Mouse (Mus musculus) olfactory bulb, adult 2 months (tissue): ENCODE data around the gene Slc10a6.

Experiments
- CTCF ChIP-seq: fragments of 200-500 bp; IDR thresholded peaks from 2 replicates; pipeline ENCODE4 v1.5.1; 2012; ENCODE audit warnings: low read depth, mild to moderate bottlenecking, low read length, moderate library complexity; ENCODE audit not compliant: insufficient read depth
- POLR2A ChIP-seq: fragments of 200-500 bp; IDR thresholded peaks from 2 replicates; pipeline ENCODE4 v1.6.1; 2012; ENCODE audit warnings: mild to moderate bottlenecking, low read depth, low read length, moderate library complexity; ENCODE audit not compliant: insufficient read depth

DNA sequence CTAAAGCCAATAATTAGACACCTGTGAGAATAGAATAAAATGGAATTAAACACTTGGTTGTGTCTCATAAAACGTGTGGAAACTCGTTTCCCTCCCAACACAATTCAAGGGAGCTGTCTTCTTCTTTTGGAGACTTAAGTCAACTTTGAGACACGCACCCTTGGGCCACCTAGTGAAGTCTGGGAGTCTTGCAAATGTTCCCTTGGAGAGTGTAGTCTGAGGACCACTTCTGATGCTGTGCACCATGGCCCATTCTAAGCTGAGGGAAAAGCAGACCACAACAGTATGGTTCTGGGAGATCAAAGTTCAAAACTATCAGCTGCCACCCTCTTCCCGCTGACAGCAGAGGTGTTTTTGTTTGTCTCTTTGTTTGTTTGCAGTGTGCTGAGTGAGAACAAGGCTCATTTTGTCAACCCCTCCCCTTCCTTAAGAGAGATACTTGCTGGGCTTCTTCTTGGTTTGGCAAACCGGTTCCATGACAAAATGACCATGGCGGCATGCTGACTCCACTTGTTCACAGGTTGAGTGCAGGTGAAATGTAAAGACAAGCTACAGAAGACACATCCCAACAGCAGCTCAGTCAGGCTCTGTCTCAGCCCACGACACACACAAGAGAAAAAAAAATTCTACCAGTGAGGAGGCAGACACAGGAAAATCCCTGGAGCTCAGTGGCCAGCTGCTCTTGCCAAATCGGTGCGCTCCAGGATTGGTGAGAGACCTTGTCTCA, 814 bp upstream of the Slc10a6 start:
- TF ChIP-seq POLR2A (no peak), CTCF (no peak)
